Mouse (Mus musculus) left cerebral cortex, adult 9 months (tissue): ENCODE measurements around the gene Canx.
"Not testable (repeated sequence)": the region's sequence is repeated elsewhere in the genome, so short reads cannot be mapped to it uniquely, and the experiment has no call there.

Experiments used
- DNase-seq, 2 experiments: peaks; one replicate each; pipeline ENCODE4 v3.0.0; 2022; ENCODE audit warnings: low spot score in 2 of 2

The Canx gene

DNA sequence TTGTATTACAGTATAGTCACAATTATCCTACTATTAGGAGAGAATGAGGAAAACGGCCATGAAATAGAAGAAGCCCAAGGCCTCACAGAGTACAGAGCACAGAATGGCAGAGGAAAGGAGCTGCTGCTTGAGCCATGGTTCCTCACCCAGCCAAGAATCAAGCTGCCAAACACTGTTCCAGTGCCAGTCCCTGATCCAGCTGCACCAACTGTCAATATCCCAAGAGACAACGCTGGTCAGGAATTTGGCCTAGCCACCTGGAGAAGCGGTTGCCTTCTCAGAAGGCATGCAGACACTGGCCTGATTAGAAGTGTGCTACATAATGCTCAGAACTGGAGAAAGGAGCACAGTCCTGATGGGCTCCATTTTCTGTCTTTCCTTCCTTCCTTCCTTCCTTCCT lies 7.7 kb upstream of the Canx start:
- no peak for DNase-seq

DNA sequence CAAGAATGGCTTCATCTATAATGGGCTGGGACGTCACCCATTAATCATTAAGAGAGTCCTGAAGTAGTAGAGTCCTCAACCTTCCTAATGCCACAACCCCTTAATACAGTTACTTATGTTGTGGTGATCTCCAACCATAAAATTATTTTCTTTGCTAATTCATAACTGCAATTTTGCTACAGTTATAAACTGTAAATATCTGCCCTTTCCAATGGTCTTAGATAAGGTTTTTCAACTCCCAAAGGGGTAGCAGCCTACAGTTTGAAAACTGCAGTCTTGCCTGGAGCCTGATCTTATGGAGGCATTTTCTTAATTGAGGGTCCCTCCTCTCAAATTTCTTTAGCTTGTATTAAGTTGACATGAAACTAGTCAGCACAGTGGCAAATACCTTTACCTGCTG lies 3.9 kb upstream of the Canx start:
- DNase-seq: no peak

DNA sequence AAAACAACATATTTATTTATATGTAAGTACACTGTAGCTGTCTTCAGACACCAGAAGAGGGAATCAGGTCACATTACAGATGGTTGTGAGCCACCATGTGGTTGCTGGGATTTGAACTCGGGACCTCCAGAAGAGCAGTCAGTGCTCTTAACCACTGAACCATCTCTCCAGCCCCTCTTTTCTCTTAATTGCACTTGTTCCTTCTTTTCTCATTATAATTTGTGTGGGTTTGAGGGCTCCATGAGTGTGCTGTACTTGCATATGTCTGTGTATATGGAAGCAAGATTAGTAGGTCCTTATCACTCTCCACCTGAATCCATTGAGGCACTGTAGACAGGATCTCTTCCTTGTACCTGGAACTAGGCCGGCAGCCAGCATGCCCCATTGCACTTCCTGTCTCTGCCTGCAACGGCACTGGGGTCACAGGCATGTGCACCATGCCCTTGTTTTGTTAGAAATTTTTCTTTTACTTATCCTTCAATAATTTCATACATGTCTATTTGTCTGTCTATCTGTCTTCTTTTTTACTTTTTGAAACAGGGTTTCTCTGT lies 2.7 kb upstream of the Canx start:
- no peak for DNase-seq

DNA sequence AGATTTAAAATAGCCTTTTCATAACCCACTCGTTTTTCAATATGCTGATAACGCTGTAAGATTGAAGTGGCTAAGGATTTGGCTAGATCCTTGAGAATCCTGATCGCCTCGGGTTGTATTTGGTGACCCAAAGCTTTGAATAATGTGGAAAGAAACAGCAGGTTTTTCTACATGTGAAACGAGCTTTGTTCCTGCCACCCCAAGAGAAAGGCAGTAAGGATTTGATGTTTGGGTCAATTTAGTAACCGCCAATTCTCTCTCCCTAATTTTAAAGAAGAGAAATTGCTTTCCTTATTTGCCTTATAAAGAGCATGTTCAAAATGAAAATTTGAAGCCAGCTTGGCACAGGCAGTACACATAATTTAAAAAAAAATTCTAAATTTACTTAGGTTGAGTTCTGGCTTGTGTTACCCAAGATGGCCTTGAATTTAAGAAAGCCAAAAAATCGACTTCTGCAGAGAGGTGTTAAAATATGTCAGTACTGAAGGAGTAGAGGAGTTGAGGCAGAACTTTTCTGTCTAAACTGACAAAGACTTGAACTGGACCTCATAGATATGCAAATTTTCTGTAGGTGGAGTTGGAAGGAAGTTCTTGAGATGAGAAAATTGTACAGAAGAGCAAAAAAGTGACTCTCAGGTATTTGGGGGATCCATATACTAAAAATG lies 961 bp upstream of the Canx start:
- peak in 1 of 2 experiments; percentile 11 for DNase-seq

DNA sequence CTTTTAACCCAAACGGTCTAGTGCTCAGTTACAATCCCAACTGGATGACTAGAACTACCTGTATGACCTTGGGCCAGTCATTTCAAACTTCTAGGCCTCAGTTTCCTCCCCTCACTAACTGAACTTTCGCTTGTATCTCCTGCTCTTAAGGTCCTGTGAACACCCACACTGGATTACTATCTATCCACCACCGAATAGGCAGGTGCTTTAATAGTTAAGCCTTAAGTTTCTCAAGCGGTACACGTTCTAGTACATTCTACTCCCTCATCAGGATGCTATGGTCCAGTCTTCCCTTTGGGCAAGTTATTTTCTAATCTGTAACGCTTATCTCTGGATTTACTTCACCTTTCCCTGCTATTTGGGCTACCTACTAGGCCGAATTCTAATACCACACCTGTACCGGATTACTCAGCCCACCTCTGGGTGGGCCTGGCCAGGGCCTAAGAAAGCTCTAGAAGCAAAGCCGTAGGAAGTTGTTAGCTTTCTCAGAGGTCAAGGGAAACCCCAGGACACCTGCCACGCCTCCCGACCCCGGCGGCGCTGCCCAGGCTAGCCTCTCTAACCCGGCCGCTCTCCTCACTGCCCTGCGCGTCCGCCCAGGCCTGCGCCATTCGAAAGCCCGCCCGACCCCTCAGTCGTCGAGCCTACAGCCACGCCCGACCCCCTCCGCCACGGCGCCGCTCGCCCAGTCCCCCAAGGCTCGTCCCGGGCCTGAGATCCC lies 562 bp downstream of the Canx start:
- DNase-seq: no peak

DNA sequence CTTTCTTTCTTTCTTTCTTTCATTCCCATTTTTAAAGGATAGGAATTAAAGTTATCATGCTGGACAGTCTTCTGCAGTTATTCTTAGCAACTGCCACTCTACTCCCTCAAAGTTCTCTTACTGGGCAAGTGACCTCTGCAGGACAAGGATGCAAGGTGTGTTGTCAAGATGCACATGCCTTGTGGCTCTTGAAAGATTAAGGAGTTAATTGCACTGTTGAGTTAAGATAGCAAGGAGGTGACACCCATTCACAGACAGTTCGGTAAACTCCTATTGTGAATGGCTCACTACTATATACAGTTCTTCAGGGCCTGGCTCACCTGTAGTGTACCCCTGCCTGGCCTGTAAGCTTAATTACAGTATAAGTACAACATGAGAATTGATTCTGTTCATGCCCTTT lies 1.6 kb downstream of the Canx start:
- no peak for DNase-seq

DNA sequence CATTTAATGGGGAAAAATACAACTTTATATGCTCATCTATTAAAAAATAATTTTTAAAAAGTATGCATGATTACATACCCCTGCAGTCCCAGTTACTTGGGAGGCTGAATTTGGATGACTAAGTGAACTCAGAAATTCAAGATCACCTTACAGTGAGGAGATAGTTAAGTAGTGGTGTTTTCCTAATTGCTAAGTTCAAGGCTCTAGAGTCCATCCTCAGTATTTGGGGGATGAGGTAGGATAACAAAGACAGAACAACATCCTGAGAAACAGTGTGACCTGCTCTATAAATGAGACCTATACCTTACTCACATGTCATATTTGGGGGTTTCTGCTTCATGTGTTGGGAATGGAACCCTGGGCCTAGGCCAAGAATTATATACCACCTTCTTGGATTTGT lies 3.1 kb downstream of the Canx start:
- no peak for DNase-seq

DNA sequence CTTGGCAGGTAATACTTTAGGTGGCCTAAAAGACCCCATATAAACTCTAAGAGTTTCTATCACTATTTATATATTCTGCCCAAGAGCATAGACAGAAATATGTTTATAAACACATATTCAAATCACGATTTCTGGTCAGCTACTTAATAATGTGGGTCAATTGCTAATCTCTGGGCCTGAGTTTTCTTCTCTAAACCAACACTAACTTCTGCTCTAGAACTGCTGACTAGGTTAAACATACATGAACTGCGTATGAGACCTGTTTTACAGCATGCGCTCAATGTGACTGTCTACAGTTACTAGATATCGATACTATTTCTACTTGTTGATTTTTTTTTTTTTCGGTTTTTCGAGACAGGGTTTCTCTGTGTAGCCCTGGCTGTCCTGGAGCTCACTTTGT lies 4.2 kb downstream of the Canx start:
- no peak for DNase-seq

DNA sequence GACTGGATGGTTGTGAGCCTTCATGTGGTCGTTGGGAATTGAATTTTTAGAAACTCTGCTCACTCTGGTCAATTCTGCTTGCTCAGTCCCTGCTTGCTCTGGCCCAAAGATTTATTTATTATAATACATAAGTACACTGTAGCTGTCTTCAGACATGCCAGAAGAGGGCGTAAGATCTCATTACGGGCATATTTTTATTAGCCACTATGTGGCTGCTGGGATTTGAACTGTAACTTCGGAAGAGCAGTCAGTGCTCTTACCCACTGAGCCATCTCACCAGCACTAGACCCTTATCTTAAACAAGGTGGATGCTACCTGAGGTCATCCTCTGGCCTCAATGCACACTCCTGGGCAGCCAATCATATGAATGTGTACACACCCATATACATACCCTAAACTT lies 6.1 kb downstream of the Canx start:
- DNase-seq: not testable (repeated sequence)

DNA sequence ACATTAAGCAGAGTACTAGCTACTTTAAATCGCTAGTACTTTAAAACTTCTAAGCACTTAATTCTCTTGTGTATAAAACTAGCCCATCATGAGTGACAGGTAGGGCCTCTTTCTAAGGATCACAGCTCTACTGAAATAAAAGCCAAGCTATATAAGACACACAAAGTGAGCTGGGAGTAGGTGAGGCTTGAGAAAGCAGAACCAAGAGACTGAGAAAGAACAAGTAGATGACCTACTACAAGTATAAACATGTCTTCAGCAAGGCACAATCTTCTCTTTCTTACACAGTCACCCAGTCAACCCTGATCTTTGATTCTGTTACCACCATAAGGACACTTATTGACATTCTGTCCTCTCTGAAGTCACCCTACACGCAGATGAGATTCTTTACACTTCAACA lies 12.7 kb downstream of the Canx start:
- DNase-seq: no peak

DNA sequence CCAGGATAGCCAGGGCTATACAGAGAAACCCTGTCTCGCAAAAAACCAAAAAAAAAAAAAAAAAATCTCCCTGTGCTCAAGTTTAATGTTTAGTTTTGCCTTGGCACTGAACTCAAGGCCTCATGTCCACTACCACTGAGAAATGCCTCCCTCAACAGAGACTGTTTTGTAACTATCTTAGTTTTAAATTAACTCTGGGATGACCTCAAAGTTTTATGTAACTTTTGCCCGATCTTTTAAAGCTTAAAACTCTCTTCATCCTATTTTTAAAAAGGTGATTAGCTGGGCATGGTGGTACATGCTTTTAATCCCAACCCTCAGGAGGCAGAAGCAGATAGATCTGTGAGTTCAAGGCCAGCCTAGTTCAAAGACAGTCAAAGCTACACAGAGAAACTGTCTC lies 22.1 kb downstream of the Canx start:
- no peak for DNase-seq

DNA sequence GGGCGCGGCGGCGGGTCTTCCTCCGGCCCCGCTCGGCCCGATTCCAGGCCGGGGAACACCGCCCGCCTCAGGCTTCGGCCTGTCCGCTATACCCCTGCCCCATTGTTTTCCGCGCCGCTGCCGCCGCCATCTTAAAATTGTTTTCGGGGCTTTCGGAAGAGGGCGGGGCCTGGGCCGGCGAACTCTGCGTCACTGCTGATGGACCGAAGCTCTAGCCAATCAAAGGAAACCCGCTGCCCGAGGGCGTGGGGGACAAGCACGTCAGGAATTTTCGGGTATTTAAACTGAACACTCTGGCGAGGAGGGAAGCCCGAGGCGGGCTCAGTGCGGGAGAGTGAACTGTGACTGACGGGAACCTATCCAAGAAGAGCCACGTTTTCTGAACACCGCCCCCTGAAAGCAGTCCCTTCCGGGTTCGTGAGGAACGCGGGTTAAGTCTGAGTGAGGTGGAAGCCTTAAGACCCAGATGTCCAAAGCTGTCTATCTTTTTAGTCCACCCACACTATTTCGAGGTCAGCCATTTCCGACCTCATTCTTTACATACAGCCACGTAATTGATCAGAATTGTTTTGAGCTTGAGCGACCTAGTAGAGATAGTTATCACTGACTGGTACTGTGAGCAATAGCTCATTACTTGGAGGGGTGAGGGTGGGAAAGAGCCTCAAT lies 33.1 kb downstream of the Canx start, which contains the start of gene Maml1:
Gene Maml1, minus strand, starts transcription at position 122 of the 666 bp plus-strand sequence.
- DNase-seq: peak; percentile 95 to 98

DNA sequence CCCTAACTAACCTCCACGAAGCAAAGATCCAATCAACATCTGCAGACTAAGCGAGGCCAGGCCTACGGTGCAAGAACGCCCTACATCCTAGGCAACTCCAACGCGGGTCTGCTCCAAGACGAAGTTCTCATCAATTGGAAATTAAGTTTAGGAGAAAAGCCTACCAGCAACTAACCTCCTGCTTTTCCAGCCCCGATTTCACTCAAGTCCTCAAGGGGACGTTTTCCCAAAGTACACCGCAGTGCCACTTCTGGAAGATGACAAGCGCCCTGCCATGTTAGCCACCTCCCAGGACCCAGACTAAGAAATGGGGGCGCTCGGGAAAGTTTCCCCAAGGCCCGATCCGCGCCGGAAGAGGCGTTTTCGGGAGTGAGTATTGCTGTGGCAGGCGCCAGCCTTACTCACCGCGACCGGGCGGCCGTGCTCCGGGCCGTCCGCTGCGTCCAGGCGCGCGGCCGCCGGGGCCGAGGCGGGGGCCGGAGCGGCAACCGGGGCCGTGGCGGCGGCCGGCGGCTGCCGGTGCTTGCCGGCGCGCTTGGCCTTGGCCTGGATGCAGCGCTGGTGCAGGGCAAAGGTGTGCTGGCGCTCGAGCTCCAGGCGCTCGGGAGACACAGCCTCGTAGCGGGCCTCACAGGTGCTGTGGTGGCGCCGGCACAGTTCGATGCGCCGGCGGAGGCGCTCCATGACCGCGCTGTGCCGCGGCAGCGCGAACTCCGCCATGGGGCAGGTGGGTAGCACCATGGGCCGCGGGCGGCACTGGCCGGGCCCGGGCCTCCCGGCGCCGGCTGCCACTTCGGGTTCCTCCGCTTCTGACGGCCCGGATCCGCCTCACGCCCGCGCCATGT lies 33.9 kb downstream of the Canx start:
- peak in 1 of 2 experiments; percentile 35 for DNase-seq

DNA sequence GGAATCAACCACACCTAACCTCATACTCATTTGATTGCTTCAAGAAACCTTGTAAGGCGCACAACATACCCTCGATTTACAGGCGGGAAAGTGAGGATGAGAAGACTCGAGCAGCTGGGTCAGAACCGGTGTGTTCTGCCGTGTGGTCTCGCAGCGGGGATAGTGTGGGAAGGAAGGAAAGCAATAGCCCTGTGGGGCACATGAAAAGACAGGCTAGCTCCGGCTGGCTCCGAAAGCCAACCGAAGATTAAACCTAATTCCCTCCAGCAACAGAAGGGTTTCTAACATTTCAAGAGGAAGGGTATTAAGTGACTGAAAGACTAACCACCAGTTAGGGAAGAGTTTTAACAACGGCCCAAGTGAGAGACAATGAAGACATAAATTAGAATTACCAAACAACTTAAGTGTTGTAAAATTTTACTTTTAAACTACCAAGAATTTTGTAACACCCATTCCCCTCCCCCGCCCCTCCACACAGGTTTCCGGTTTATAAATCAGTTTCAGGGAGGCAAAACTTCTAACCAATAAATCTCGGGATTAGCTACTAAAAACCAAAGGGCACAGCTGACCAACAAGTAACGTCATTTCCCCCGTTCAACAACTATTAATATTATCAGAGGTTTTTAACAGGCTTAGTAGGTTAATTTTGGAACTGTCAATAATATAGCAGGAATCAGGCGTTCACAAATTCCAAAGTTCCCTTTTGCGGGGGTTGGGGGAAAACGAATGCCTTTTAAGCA lies 34.8 kb downstream of the Canx start:
- no peak for DNase-seq

DNA sequence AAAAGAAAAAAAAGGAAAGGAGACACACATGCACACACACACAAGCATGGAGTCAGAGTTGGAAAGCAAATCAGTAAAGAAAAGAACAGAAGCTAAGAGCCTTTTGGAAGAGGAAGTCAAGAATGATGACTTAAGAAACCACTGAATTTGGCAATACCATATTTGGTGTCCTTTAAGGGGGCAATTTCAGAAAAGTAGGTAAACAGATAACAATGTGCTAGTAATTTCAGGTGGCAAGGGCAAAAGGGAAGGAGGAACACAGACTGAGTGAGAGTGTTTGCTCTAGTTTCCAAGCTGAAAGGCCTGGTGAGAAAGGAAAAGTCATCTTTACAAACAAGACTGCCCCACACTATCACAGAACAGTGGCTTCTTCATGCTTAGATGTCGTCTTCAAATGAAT lies 39.0 kb downstream of the Canx start:
- DNase-seq: no peak

DNA sequence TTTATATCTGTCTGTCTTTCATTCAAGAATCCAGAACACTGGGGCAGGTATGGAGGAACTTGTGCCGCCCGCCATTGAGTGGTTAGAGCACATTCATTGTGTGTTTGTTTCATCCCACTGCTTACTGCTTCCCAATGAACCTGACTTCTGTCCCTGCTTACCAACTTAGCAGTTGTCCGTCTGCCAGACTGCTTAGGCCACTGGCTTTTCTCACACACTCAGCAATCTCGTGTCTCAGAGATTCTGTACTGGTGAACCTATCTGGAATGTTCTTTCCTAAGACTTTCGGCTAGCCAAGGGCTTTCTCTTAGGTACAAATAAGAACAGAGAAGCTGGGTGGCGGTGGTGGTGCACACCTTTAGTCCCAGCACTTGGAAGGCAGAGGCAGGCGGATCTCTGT lies 39.8 kb downstream of the Canx start:
- no peak for DNase-seq

DNA sequence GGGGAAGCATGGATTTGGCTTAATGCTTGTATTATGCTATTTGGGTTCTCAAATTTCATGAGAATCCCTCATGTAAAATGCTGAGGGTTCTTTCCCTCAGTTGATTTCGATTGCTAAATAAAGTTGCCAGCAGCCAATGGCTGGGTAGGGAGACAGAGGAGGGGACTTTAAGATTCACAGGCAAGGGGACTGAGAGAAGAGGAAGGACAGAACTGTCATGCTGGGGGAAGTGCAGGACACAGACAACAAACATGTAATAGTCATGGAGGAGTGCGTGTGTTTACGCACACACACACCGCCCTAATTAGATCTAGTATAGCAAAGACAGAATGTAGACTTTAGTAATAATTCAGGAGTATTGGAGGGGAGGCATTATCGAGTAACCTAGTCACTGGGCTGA lies 40.2 kb downstream of the Canx start:
- no peak for DNase-seq

DNA sequence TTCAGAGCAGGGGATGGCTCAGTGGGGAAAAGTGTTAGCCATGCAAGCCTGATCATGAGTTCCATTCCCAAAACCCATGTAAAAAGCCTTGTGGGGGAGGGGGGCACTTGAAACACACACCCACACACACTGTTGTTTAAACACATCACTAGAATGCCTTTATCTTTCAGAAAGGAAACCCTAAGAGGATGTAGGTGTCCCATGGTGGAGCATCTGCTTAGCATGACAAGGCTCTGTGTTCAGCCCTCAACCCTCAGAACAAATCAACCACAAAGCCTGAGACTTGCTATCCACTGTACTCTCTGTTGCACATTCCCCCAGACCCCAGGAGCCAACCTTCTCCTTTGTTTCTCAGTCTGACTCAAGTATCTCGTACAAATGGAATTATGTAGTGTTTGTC lies 45.4 kb downstream of the Canx start:
- no peak for DNase-seq

DNA sequence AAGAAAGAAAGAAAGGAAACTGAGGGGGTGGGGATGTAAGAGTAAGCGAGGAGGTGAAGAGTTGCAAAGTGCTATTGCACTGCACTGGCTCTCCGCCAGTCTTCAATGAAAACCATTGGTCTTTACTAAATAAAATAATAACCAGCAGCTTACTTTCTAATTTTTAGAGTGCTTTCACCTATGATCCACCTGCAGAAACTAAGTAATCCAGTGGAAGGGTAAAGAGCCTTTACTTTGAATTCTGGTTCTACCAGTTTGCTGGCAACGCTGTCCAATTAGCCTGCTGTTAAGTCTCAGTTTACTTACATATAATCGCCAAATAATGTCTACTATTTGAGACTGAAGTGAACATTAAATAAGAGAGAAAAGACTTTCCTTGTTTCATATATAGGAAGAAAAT lies 46.5 kb downstream of the Canx start:
- no peak for DNase-seq

DNA sequence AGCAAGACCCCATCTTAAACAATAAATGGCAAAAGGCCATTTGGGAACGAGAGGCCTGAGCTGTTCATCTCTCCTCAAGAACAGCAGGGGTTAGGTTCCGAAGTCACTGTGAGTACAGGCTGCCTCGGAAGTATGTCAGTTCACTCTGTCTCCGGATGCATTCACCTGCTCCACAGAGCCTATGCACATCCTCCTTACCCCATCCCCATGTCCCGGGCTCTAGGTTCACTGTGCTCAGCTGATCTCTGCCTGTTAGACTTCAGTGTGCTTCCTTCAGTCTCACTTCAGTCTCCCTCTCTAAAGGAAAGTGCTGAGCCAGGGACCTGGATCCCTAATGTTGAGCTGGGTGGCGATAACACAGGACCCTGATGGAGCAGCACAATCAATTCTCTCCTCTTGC lies 47.8 kb downstream of the Canx start:
- no peak for DNase-seq

DNA sequence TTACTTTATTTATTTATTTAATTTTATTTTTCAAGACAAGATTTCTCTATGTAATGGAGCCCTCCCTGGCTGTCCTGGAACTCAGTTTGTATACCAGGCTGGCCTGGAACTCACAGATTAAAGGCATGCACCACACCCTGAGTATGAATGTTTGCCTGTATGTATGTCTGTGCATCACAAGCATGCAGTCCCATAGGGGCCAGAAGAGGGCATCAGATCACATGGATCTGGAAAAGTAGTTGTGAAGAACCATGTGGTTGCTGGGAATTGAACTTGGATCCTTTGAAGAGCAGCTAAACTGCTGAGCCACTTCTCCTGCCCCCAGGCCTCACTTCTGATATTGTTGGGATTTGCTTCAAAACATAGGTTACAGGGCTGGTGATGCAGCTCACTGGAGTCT lies 48.4 kb downstream of the Canx start:
- no peak for DNase-seq
